Mouse (Mus musculus): Measurements from ENCODE around the gene Btg4. TPM values are rescaled to one million over a fixed set of nuclear protein-coding genes. Genes with fewer than 3 reads are reported as not detected.

Gene Btg4
- 8.4 and 10.2 TPM in 2 replicates for polyA plus RNA-seq (2012; rRNA removed)

- no peak for TF ChIP-seq CTCF (IDR thresholded peaks at IDR 0.05; ENCODE audit: control insufficient read depth, insufficient read depth, insufficient replicate concordance, low read depth, low read length)
- no peak for TF ChIP-seq POLR2A (IDR thresholded peaks at IDR 0.05; ENCODE audit: control insufficient read depth, low read depth, low read length)
- no peak within 1 kb of the TSS for H3K4me3 ChIP-seq (ENCODE audit: control insufficient read depth, low read depth, low read length)
- H3K27ac ChIP-seq (ENCODE audit: control insufficient read depth, insufficient read depth, low read depth, low read length): no peak within 1 kb of the TSS
- H3K27me3 ChIP-seq (ENCODE audit: control insufficient read depth, insufficient read depth, low read length): no peaks in the 10 kb centered on the region
- H3K36me3 ChIP-seq (ENCODE audit: control insufficient read depth, insufficient read depth, low read length): no peaks in the 10 kb centered on the region
- no peaks in the 10 kb centered on the region for H3K4me1 ChIP-seq (ENCODE audit: control insufficient read depth, insufficient read depth, low read length)
These were observed at the start of gene Btg4 for GRCm38 (mm10) chr9:51060601-51061000. Btg4 (plus strand) TSS chr9:51060901.

- Histone ChIP-seq H3K4me3 (ENCODE audit: control insufficient read depth, low read depth, low read length) (no peak overlapping the region), H3K27me3 (ENCODE audit: control insufficient read depth, insufficient read depth, low read length) (no peaks in the 10 kb centered on the region), H3K27ac (ENCODE audit: control insufficient read depth, insufficient read depth, low read depth, low read length) (no peak overlapping the region), H3K4me1 (ENCODE audit: control insufficient read depth, insufficient read depth, low read length) (peaks cover 4% of the 10 kb centered on the region), H3K36me3 (ENCODE audit: control insufficient read depth, insufficient read depth, low read length) (no peaks in the 10 kb centered on the region)
- TF ChIP-seq POLR2A (IDR thresholded peaks at IDR 0.05; ENCODE audit: control insufficient read depth, low read depth, low read length): no peak
- no peak for TF ChIP-seq CTCF (IDR thresholded peaks at IDR 0.05; ENCODE audit: control insufficient read depth, insufficient read depth, insufficient replicate concordance, low read depth, low read length)
These were observed 47.1 kb upstream of the Btg4 start for GRCm38 (mm10) chr9:51013644-51014043.

GRCm38 (mm10) chr9:51015732-51016131 is 45.0 kb upstream of the Btg4 start:
- no peaks in the 10 kb centered on the region; the same call in 1 of the 2 replicates for H3K4me1 ChIP-seq (ENCODE audit: control insufficient read depth, insufficient read depth, low read length)
- H3K27me3 ChIP-seq (ENCODE audit: control insufficient read depth, insufficient read depth, low read length): no peaks in the 10 kb centered on the region
- TF ChIP-seq POLR2A (IDR thresholded peaks at IDR 0.05; ENCODE audit: control insufficient read depth, low read depth, low read length): no peak
- no peak for TF ChIP-seq CTCF (IDR thresholded peaks at IDR 0.05; ENCODE audit: control insufficient read depth, insufficient read depth, insufficient replicate concordance, low read depth, low read length)
- H3K36me3 ChIP-seq (ENCODE audit: control insufficient read depth, insufficient read depth, low read length): no peaks in the 10 kb centered on the region
- no peak overlapping the region for H3K4me3 ChIP-seq (ENCODE audit: control insufficient read depth, low read depth, low read length)
- no peak overlapping the region for H3K27ac ChIP-seq (ENCODE audit: control insufficient read depth, insufficient read depth, low read depth, low read length)

GRCm38 (mm10) chr9:51019670-51020069 is 41.0 kb upstream of the Btg4 start:
- no peak overlapping the region for H3K4me3 ChIP-seq (ENCODE audit: control insufficient read depth, low read depth, low read length)
- TF ChIP-seq POLR2A (IDR thresholded peaks at IDR 0.05; ENCODE audit: control insufficient read depth, low read depth, low read length) (no peak), CTCF (IDR thresholded peaks at IDR 0.05; ENCODE audit: control insufficient read depth, insufficient read depth, insufficient replicate concordance, low read depth, low read length) (no peak)
- H3K27ac ChIP-seq (ENCODE audit: control insufficient read depth, insufficient read depth, low read depth, low read length): no peak overlapping the region
- no peaks in the 10 kb centered on the region for H3K27me3 ChIP-seq (ENCODE audit: control insufficient read depth, insufficient read depth, low read length)
- no peaks in the 10 kb centered on the region for H3K36me3 ChIP-seq (ENCODE audit: control insufficient read depth, insufficient read depth, low read length)
- H3K4me1 ChIP-seq (ENCODE audit: control insufficient read depth, insufficient read depth, low read length): no peaks in the 10 kb centered on the region

- TF ChIP-seq POLR2A (IDR thresholded peaks at IDR 0.05; ENCODE audit: control insufficient read depth, low read depth, low read length) (no peak), CTCF (IDR thresholded peaks at IDR 0.05; ENCODE audit: control insufficient read depth, insufficient read depth, insufficient replicate concordance, low read depth, low read length) (no peak)
- Histone ChIP-seq H3K27me3 (ENCODE audit: control insufficient read depth, insufficient read depth, low read length) (no peaks in the 10 kb centered on the region), H3K27ac (ENCODE audit: control insufficient read depth, insufficient read depth, low read depth, low read length) (no peak overlapping the region), H3K4me1 (ENCODE audit: control insufficient read depth, insufficient read depth, low read length) (no peaks in the 10 kb centered on the region), H3K36me3 (ENCODE audit: control insufficient read depth, insufficient read depth, low read length) (no peaks in the 10 kb centered on the region), H3K4me3 (ENCODE audit: control insufficient read depth, low read depth, low read length) (no peak overlapping the region)
These were observed 40.4 kb upstream of the Btg4 start for GRCm38 (mm10) chr9:51020351-51020750.

- Histone ChIP-seq H3K4me3 (ENCODE audit: control insufficient read depth, low read depth, low read length) (no peak overlapping the region), H3K27me3 (ENCODE audit: control insufficient read depth, insufficient read depth, low read length) (no peaks in the 10 kb centered on the region), H3K36me3 (ENCODE audit: control insufficient read depth, insufficient read depth, low read length) (no peaks in the 10 kb centered on the region), H3K4me1 (ENCODE audit: control insufficient read depth, insufficient read depth, low read length) (no peaks in the 10 kb centered on the region), H3K27ac (ENCODE audit: control insufficient read depth, insufficient read depth, low read depth, low read length) (no peak overlapping the region)
- TF ChIP-seq CTCF (IDR thresholded peaks at IDR 0.05; ENCODE audit: control insufficient read depth, insufficient read depth, insufficient replicate concordance, low read depth, low read length) (no peak), POLR2A (IDR thresholded peaks at IDR 0.05; ENCODE audit: control insufficient read depth, low read depth, low read length) (no peak)
These were observed 39.4 kb upstream of the Btg4 start for GRCm38 (mm10) chr9:51021123-51021795.

GRCm38 (mm10) chr9:51026952-51027351 is 33.7 kb upstream of the Btg4 start:
- Histone ChIP-seq H3K27ac (ENCODE audit: control insufficient read depth, insufficient read depth, low read depth, low read length) (no peak overlapping the region), H3K36me3 (ENCODE audit: control insufficient read depth, insufficient read depth, low read length) (no peaks in the 10 kb centered on the region), H3K27me3 (ENCODE audit: control insufficient read depth, insufficient read depth, low read length) (no peaks in the 10 kb centered on the region), H3K4me1 (ENCODE audit: control insufficient read depth, insufficient read depth, low read length) (no peaks in the 10 kb centered on the region), H3K4me3 (ENCODE audit: control insufficient read depth, low read depth, low read length) (no peak overlapping the region)
- TF ChIP-seq POLR2A (IDR thresholded peaks at IDR 0.05; ENCODE audit: control insufficient read depth, low read depth, low read length): no peak
- TF ChIP-seq CTCF (IDR thresholded peaks at IDR 0.05; ENCODE audit: control insufficient read depth, insufficient read depth, insufficient replicate concordance, low read depth, low read length): no peak

Measured in testis, adult 2 months (tissue).